Mouse (Mus musculus): ENCODE data around the gene Chuk. TPM values are rescaled to one million over a fixed set of nuclear protein-coding genes. Genes with fewer than 3 reads are reported as not detected.

Gene Chuk
- 23.7 and 24.3 TPM in 2 replicates for polyA plus RNA-seq (2012; ENCODE audit: insufficient read depth, insufficient read length, missing spikeins)

DNA sequence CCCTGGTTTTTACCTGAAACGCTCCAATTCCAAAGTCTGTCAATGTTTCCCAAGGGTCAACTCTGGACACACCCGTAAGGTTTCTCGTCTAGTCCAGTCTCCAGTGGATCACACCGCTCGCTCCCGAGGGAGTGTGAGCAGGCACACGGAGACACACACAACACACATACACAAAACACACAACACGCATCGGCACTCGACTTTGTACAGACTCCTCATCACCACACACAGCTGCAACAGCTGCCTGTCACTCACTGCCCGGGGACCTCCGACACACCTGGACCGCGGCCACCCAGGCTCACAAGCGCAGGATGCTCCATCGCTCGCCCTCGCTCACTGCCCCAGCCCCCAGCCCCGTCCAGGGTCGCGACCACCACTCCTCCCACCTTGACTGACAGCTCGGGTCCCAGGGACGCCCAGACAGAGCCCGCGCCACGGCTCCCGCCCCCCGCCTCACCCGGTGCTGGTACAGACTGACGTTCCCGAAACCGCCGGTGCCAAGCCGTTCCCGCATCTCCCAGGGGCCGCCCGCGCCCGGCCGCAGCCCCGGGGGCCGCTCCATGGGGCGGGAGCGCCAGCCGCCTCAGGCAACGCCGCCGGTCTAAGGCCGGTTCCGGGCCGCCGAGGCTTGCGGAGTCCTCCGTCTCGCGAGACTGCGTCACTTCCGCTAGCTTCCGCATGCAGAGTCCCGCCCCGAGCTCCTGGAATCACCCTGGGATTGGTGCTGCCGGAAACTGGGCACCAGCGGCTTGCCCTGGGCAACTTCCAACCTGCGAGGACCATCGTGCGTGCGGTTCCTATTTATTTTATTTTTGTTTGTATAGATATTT is at the start of gene Chuk:
TSS of gene Chuk (minus strand) at position 650 of the 830 bp plus-strand sequence.
- Histone ChIP-seq H3K4me1 (ENCODE audit: control insufficient read depth, insufficient read depth, insufficient read length, low read length) (peaks cover 5% of the 10 kb centered on the region; the same call in 1 of the 2 replicates), H3K4me3 (ENCODE audit: insufficient read depth, low read depth, low read length) (peak within 1 kb of the TSS; percentile 82), H3K27ac (replicated peaks; ENCODE audit: low read depth, low read length) (peak within 1 kb of the TSS; percentile 51)

GRCm38 (mm10) chr19:44157005-44157404 is 49.7 kb upstream of the Chuk start:
- no peak overlapping the region for H3K4me3 ChIP-seq (ENCODE audit: insufficient read depth, low read depth, low read length)
- no peak overlapping the region for H3K27ac ChIP-seq (replicated peaks; ENCODE audit: low read depth, low read length)
- H3K4me1 ChIP-seq (ENCODE audit: control insufficient read depth, insufficient read depth, insufficient read length, low read length): no peaks in the 10 kb centered on the region

DNA sequence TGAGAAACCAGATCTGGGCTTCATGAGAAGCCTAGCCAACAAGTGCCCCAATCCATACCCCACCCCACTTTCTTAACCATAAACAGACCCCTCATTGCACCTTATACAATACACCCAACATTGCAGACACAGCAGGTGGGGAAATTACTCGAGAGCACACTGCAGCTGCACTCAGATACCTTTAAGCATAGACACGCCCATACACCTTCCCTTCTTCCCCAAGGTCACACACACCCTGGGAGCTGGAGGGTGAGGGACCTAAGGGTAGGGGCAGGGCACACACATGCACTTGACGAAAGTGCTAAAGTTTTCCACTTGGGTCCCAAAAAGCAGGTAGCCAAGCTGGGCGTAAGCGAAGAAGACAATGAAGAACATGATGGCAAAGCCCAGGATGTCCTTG is 46.5 kb upstream of the Chuk start:
- Histone ChIP-seq H3K27ac (replicated peaks; ENCODE audit: low read depth, low read length) (no peak overlapping the region), H3K4me1 (ENCODE audit: control insufficient read depth, insufficient read depth, insufficient read length, low read length) (no peaks in the 10 kb centered on the region)

DNA sequence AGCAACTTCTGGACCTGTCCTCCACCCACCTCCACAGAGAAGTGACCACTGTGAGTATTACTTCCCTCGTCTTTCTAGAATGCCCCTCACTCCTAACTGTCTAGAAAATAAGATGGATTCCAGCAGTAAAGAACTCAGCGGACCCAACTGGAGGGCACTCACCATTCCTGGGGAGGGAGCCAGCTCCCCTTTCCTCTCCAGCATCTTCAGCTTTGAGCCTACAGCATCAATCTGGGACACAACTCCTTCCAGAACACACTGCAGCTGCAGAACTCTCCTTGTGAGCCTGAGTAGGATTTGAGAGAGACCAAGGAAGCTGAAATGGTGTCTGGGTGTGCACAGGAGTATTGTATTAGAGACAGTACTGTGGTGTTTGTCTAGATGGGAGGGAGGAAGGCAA is 41.7 kb upstream of the Chuk start:
- H3K4me1 ChIP-seq (ENCODE audit: control insufficient read depth, insufficient read depth, insufficient read length, low read length): no peaks in the 10 kb centered on the region
- H3K27ac ChIP-seq (replicated peaks; ENCODE audit: low read depth, low read length): no peak overlapping the region
- H3K4me3 ChIP-seq (ENCODE audit: insufficient read depth, low read depth, low read length): no peak overlapping the region

More for the DNA sequence above, 46.5 kb upstream of the Chuk start:
- no peak overlapping the region for H3K4me3 ChIP-seq (ENCODE audit: insufficient read depth, low read depth, low read length)

GRCm38 (mm10) chr19:44148345-44148744 is 41.1 kb upstream of the Chuk start:
- Histone ChIP-seq H3K4me1 (ENCODE audit: control insufficient read depth, insufficient read depth, insufficient read length, low read length) (no peaks in the 10 kb centered on the region), H3K27ac (replicated peaks; ENCODE audit: low read depth, low read length) (no peak overlapping the region), H3K4me3 (ENCODE audit: insufficient read depth, low read depth, low read length) (no peak overlapping the region)

DNA sequence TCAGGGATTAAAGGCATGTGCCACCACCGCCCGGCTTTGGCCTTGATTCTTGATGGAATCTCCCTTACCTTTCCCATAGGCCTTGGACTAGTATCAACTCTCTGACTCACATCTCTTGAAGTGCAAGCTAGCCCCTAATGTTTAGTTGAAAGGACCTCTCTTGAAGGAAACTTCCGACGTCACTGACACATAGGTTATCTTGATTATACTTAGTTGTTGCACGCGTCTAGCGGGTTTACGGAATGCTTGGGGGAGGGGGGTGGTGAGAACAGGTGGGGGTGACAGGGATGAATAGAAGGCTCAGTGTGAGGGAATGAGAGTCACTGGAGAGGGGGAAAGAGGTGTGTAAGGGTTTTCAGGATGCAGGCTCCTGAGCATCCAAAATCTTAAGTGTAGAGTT is 39.7 kb upstream of the Chuk start:
- H3K4me3 ChIP-seq (ENCODE audit: insufficient read depth, low read depth, low read length): no peak overlapping the region
- H3K4me1 ChIP-seq (ENCODE audit: control insufficient read depth, insufficient read depth, insufficient read length, low read length): no peaks in the 10 kb centered on the region
- H3K27ac ChIP-seq (replicated peaks; ENCODE audit: low read depth, low read length): no peak overlapping the region

DNA sequence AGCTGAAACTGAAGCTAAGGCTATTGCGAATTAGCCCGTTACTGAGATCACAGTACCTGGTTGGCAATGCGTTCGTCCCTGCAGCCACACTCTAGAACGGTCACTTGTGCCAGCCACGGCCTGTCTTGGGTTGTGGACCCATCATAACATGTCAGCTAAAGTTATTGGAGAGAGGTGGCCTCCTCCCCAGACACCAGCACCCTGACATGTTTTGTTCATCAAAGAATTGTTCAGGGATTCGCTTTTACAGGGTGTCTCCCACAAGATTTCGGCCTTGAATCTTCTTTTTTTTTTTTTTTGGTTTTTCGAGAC is 39.2 kb upstream of the Chuk start:
- Histone ChIP-seq H3K27ac (replicated peaks; ENCODE audit: low read depth, low read length) (no peak overlapping the region), H3K4me3 (ENCODE audit: insufficient read depth, low read depth, low read length) (peak overlapping the region; percentile 81), H3K4me1 (ENCODE audit: control insufficient read depth, insufficient read depth, insufficient read length, low read length) (no peaks in the 10 kb centered on the region)

GRCm38 (mm10) chr19:44145702-44146567 is 38.7 kb upstream of the Chuk start, which contains the start of gene Bloc1s2:
Bloc1s2 (minus strand) TSS chr19:44146446.
- H3K4me1 ChIP-seq (ENCODE audit: control insufficient read depth, insufficient read depth, insufficient read length, low read length): no peaks in the 10 kb centered on the region
- H3K27ac ChIP-seq (replicated peaks; ENCODE audit: low read depth, low read length): peak within 1 kb of the TSS; percentile 26; the same call in 1 of the 2 replicates
- H3K4me3 ChIP-seq (ENCODE audit: insufficient read depth, low read depth, low read length): peak within 1 kb of the TSS; percentile 81

DNA sequence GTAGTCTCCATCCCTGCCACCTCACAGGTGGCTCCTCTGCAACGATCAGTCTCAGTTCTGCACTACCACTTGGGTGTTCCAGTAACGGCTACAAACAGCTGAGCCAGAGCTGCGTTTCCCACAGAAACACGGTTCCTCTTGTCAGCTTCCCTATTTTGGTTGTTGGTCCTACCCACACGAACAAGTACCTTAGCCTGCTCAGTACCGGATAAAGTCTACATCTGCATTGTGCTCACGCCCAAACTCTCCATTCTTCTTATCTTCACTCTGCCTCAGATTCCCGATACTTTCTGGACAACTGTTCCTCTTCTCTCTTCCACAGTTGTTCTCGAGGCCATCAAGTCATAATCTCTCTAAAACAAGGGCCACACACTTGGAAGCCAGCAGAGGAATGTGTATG is 37.1 kb upstream of the Chuk start:
- H3K4me1 ChIP-seq (ENCODE audit: control insufficient read depth, insufficient read depth, insufficient read length, low read length): no peaks in the 10 kb centered on the region
- H3K27ac ChIP-seq (replicated peaks; ENCODE audit: low read depth, low read length): no peak overlapping the region
- no peak overlapping the region for H3K4me3 ChIP-seq (ENCODE audit: insufficient read depth, low read depth, low read length)

DNA sequence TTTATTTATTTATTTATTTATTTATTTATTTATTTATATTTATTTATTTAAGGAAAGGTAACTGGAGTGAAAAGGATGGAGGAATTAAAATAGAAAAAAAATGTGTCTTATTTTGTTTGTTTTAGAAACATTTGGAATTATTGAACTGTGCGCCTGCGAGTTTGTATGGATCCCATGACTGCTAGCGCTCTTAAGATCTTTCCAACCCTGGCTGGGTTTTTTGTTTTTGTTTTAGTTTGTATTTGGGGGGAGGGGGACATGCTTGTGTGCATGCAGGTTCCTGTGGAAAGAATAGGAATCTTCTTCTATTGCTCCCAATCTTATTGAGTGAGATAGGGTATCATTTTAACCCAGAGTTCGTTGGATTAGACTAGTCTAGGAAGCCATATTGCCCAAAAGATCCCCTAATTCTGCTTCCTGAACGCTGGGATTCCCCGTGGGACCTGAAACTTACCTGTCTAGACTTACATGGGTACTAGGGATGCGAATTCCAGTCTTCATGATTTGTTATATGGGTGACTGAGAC is 28.7 kb upstream of the Chuk start:
- Histone ChIP-seq H3K4me1 (ENCODE audit: control insufficient read depth, insufficient read depth, insufficient read length, low read length) (no peaks in the 10 kb centered on the region; the same call in 1 of the 2 replicates), H3K27ac (replicated peaks; ENCODE audit: low read depth, low read length) (no peak overlapping the region), H3K4me3 (ENCODE audit: insufficient read depth, low read depth, low read length) (peak overlapping the region; percentile 57)

GRCm38 (mm10) chr19:44135072-44135959 is 28.0 kb upstream of the Chuk start, which contains the start of gene Cwf19l1:
Cwf19l1 (minus strand) TSS chr19:44135876.
- Histone ChIP-seq H3K4me1 (ENCODE audit: control insufficient read depth, insufficient read depth, insufficient read length, low read length) (no peaks in the 10 kb centered on the region; the same call in 1 of the 2 replicates), H3K4me3 (ENCODE audit: insufficient read depth, low read depth, low read length) (peak within 1 kb of the TSS; percentile 96), H3K27ac (replicated peaks; ENCODE audit: low read depth, low read length) (peak within 1 kb of the TSS; percentile 93)

GRCm38 (mm10) chr19:44132917-44133316 is 25.6 kb upstream of the Chuk start:
- H3K4me3 ChIP-seq (ENCODE audit: insufficient read depth, low read depth, low read length): no peak overlapping the region
- no peak overlapping the region for H3K27ac ChIP-seq (replicated peaks; ENCODE audit: low read depth, low read length)
- no peaks in the 10 kb centered on the region; the same call in 1 of the 2 replicates for H3K4me1 ChIP-seq (ENCODE audit: control insufficient read depth, insufficient read depth, insufficient read length, low read length)

DNA sequence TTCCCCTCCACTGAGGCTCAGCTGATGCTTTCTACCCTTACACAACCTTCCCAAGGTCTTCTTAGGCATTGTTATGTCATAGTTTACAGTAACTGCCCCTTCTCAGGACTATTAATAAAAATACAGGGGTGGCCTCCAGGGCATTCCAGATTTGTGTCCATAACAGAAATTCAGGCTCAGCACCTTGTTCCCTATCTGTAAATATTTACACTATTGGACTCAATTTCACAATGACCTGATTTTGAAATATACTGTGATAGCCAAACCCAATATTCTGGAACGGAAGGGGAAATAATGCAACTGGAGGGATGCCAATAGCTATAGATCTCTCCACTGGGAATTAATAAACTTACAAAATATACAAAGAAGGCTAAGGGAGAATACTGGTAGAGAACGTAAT is 21.3 kb upstream of the Chuk start:
- no peak overlapping the region for H3K27ac ChIP-seq (replicated peaks; ENCODE audit: low read depth, low read length)
- H3K4me3 ChIP-seq (ENCODE audit: insufficient read depth, low read depth, low read length): no peak overlapping the region
- H3K4me1 ChIP-seq (ENCODE audit: control insufficient read depth, insufficient read depth, insufficient read length, low read length): no peaks in the 10 kb centered on the region

DNA sequence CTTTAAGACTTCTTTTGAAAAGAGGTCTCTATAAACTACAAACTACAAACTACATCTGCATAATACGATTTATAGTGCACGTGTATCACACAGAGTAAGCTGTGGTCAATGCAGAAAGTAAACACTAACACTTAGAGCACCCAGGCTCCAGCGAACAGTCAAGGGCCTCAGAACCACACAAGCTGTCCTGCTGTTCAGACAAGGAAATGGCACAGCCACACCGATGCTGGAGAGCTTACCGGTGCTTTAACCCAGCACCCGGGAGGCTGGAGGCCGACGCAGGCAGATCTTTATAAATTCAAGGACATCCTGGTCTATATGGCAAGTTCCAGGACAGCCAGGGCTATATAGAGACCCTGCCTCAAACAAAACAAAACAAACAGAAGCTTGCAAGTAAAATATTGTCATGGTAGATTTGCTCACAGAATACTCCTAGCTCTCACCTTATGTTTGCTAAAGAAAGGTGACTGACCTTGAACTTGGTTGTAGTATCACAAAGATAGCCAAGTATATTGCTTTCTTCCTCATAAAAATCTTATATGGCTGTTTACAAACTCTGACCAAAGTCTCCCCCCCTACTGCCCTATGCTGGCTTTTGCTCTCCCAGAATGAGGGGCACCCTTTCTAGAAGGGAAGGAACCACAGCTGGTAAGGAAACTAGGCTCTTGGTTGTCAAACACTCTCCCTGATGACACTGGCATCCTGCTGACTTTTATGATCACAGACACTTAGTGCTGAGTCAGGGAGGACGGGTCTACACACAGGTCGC is 20.6 kb upstream of the Chuk start:
- Histone ChIP-seq H3K27ac (replicated peaks; ENCODE audit: low read depth, low read length) (no peak overlapping the region), H3K4me1 (ENCODE audit: control insufficient read depth, insufficient read depth, insufficient read length, low read length) (no peaks in the 10 kb centered on the region), H3K4me3 (ENCODE audit: insufficient read depth, low read depth, low read length) (no peak overlapping the region)
